Mouse (Mus musculus) frontal cortex, postnatal 25 days (tissue): ENCODE data around the gene Vmn1r229.

Experiments
- DNase-seq, 2 experiments: peaks; one replicate each; pipeline ENCODE4 v3.0.0; 2022; ENCODE audit warnings: low spot score in 2 of 2

Vmn1r229 gene

DNA sequence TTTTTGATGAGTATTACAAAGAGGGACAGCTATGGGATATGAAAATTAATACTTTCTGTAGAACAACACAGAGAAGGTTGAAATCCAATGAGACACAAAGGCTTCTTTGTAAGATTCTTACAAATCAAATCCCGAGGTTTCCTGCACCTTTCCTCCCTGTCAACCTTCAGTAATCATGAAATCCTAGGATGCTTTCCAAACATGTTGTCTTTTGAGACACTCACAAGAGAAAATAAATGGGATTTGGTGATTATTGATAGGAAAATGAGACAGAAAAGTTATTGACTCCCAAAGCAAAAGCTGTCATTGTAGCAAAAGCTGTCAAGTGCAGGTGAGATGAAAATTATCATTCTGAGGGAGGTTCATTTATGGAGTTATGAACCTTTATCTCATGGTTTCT, at the start of gene Vmn1r229:
Gene Vmn1r229, plus strand, starts transcription at position 301 of the 400 bp plus-strand sequence.
- no peak for DNase-seq

DNA sequence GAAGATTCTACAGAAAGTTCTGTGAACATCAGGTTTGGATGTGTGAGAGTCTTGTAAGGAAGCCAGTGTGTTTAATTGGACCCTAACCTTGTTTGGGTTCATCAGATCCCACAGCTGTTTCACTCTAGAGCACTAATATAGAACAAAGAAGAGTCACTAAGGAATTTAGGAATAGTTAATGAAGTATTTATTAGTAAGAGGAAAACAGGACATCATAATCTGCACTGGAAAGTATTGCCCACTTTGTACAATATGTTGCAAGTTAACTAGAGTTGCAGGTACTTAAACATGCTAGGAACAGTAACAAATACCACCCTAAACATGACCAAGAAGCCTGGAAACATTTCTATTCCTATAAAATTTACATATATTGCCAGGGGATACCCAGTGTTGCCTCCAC, 25.3 kb upstream of the Vmn1r229 start, which contains the start of gene Vmn1r228:
Gene Vmn1r228, minus strand, starts transcription at position 101 of the 400 bp plus-strand sequence.
- no peak for DNase-seq

DNA sequence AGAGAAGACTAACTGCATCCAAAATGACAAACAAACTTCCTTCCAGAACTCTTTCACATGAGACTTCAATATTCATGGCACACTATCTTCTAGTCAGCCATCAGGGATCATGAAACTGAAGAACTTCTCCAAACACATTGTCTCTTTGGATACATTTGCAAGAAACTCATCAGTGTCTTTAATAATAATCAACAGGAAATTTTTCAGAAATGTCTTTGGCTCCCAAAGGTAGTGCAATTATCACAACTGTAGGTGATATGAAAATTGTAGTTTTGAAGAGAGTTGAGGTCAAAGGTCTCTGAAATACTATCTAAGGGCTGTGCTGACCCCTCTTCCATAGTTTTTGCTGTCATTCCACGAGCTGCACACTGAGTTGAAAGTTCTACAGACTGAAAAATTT, 28.8 kb downstream of the Vmn1r229 start, which contains the start of gene Vmn1r230:
Gene Vmn1r230, plus strand, starts transcription at position 301 of the 400 bp plus-strand sequence.
- no peak for DNase-seq
